Mouse (Mus musculus): ENCODE measurements around the gene Atp5b. TPM values are rescaled to one million over a fixed set of nuclear protein-coding genes. Genes with fewer than 3 reads are reported as not detected.

The Atp5b gene
- polyA plus RNA-seq, 1 experiment from 2014 or later: 2,117 TPM

- Histone ChIP-seq H3K36me3 (ENCODE audit: control insufficient read depth, insufficient read depth, low read length) (peaks cover 27% of the 10 kb centered on the region), H3K4me2 (ENCODE audit: low read depth, low read length) (no peak overlapping the region), H3K27me3 (ENCODE audit: control insufficient read depth, insufficient read depth, low read depth, low read length) (no peaks in the 10 kb centered on the region), H3K4me3 (ENCODE audit: low read length) (no peak overlapping the region), H3K9me3 (ENCODE audit: control insufficient read depth, low read length) (no peaks in the 10 kb centered on the region), H3K9ac (ENCODE audit: low read length) (no peak overlapping the region), H3K27ac (ENCODE audit: low read length) (no peak overlapping the region), H3K4me1 (replicated peaks; ENCODE audit: control insufficient read depth, insufficient read depth, low read length) (0 out of 2 replicates have a peak, but pooled peaks cover 3% of the 10 kb centered on the region)
- 85% methylated on average over 4 of the region's 4 CpGs for WGBS
- no peak for ATAC-seq (ENCODE audit: low read depth)
These were observed 27.2 kb downstream of the Atp5b start for GRCm38 (mm10) chr10:128110103-128110761.

GRCm38 (mm10) chr10:128111227-128111626 lies 28.2 kb downstream of the Atp5b start:
- peaks cover 35% of the 10 kb centered on the region for H3K36me3 ChIP-seq (ENCODE audit: control insufficient read depth, insufficient read depth, low read length)
- H3K27ac ChIP-seq (ENCODE audit: low read length): no peak overlapping the region
- H3K9ac ChIP-seq (ENCODE audit: low read length): no peak overlapping the region
- ATAC-seq (ENCODE audit: low read depth): no peak
- no peaks in the 10 kb centered on the region for H3K27me3 ChIP-seq (ENCODE audit: control insufficient read depth, insufficient read depth, low read depth, low read length)
- no peak overlapping the region for H3K4me3 ChIP-seq (ENCODE audit: low read length)
- no peak overlapping the region for H3K4me2 ChIP-seq (ENCODE audit: low read depth, low read length)
- H3K9me3 ChIP-seq (ENCODE audit: control insufficient read depth, low read length): no peaks in the 10 kb centered on the region
- H3K4me1 ChIP-seq (replicated peaks; ENCODE audit: control insufficient read depth, insufficient read depth, low read length): 0 out of 2 replicates have a peak, but pooled peaks cover 3% of the 10 kb centered on the region

DNA sequence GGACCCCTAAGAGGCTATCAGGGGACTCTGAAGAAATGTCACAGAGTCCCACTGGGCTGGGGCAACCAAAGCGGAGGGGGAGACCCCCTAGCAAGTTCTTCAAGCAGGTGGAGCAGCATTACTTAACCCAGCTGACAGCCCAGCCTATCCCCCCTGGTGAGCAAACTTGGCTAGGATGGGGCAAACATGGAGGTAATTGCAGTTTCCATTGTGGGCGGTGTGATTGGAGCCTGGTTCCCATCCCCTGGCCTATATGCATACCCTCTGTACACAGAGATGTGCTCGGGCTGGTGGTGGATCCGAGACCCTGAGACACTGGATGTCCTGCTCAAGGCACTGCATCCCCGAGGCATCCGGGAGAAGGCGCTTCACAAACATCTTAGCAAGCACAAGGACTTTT lies 40.8 kb downstream of the Atp5b start:
- WGBS: 89% methylated on average over 7 of the region's 7 CpGs
- peaks cover 60% of the 10 kb centered on the region for H3K36me3 ChIP-seq (ENCODE audit: control insufficient read depth, insufficient read depth, low read length)
- H3K4me3 ChIP-seq (ENCODE audit: low read length): no peak overlapping the region
- no peak overlapping the region for H3K4me2 ChIP-seq (ENCODE audit: low read depth, low read length)
- H3K9ac ChIP-seq (ENCODE audit: low read length): no peak overlapping the region
- no peaks in the 10 kb centered on the region for H3K27me3 ChIP-seq (ENCODE audit: control insufficient read depth, insufficient read depth, low read depth, low read length)
- ATAC-seq (ENCODE audit: low read depth): no peak
- H3K4me1 ChIP-seq (replicated peaks; ENCODE audit: control insufficient read depth, insufficient read depth, low read length): no peaks in the 10 kb centered on the region
- no peak overlapping the region for H3K27ac ChIP-seq (ENCODE audit: low read length)
- H3K9me3 ChIP-seq (ENCODE audit: control insufficient read depth, low read length): no peaks in the 10 kb centered on the region

GRCm38 (mm10) chr10:128124831-128125230 lies 41.8 kb downstream of the Atp5b start:
- H3K9me3 ChIP-seq (ENCODE audit: control insufficient read depth, low read length): no peaks in the 10 kb centered on the region
- H3K27me3 ChIP-seq (ENCODE audit: control insufficient read depth, insufficient read depth, low read depth, low read length): no peaks in the 10 kb centered on the region
- no peaks in the 10 kb centered on the region for H3K4me1 ChIP-seq (replicated peaks; ENCODE audit: control insufficient read depth, insufficient read depth, low read length)
- H3K36me3 ChIP-seq (ENCODE audit: control insufficient read depth, insufficient read depth, low read length): peaks cover 64% of the 10 kb centered on the region
- ATAC-seq (ENCODE audit: low read depth): no peak
- H3K27ac ChIP-seq (ENCODE audit: low read length): no peak overlapping the region
- no peak overlapping the region for H3K4me3 ChIP-seq (ENCODE audit: low read length)
- 92% methylated on average over 9 of the region's 9 CpGs for WGBS
- no peak overlapping the region for H3K4me2 ChIP-seq (ENCODE audit: low read depth, low read length)
- no peak overlapping the region for H3K9ac ChIP-seq (ENCODE audit: low read length)

DNA sequence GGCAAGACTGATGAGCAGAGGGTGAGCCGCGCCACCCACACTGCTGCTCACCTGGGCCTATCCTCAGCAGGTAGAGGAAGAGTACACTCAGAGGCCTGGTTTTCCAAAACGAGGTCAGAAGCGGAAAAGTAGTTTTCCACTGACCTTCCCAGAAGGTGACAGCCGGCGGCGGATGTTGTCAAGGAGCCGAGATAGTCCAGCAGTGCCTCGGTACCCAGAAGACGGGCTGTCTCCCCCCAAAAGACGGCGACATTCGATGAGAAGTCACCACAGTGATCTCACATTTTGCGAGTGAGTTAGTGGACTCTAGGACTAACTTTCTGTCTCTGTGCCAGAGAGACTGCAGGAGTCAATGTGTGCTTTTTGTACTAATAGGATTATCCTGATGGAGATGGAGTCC lies 42.9 kb downstream of the Atp5b start:
- no peak overlapping the region for H3K27ac ChIP-seq (ENCODE audit: low read length)
- no peak for ATAC-seq (ENCODE audit: low read depth)
- H3K36me3 ChIP-seq (ENCODE audit: control insufficient read depth, insufficient read depth, low read length): peaks cover 65% of the 10 kb centered on the region
- no peaks in the 10 kb centered on the region for H3K4me1 ChIP-seq (replicated peaks; ENCODE audit: control insufficient read depth, insufficient read depth, low read length)
- no peaks in the 10 kb centered on the region for H3K27me3 ChIP-seq (ENCODE audit: control insufficient read depth, insufficient read depth, low read depth, low read length)
- H3K4me2 ChIP-seq (ENCODE audit: low read depth, low read length): no peak overlapping the region
- 86% methylated on average over 14 of the region's 14 CpGs for WGBS
- H3K9ac ChIP-seq (ENCODE audit: low read length): no peak overlapping the region
- no peaks in the 10 kb centered on the region for H3K9me3 ChIP-seq (ENCODE audit: control insufficient read depth, low read length)
- H3K4me3 ChIP-seq (ENCODE audit: low read length): no peak overlapping the region

DNA sequence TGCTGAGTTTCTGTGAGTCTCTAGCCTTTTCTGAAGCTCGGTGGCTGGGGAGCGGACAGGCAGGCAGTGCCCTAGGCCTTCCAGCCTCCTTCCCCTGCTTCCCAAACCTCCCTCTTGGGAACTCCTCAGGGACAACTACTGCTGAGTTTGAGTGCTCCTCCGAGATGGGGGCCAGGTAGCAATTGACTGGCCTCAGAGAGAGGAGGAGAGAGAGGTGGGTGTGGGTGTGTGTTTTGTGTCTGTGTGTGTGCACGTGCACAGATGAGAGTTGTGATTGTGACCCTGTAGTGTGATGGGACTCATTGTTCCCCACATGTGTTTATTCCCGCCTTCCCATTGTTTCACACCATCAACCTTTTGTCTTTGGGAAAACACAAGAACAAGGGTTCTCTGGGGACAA lies 44.4 kb downstream of the Atp5b start:
- Histone ChIP-seq H3K27ac (ENCODE audit: low read length) (no peak overlapping the region), H3K27me3 (ENCODE audit: control insufficient read depth, insufficient read depth, low read depth, low read length) (no peaks in the 10 kb centered on the region), H3K36me3 (ENCODE audit: control insufficient read depth, insufficient read depth, low read length) (peaks cover 56% of the 10 kb centered on the region), H3K4me2 (ENCODE audit: low read depth, low read length) (no peak overlapping the region), H3K4me1 (replicated peaks; ENCODE audit: control insufficient read depth, insufficient read depth, low read length) (no peaks in the 10 kb centered on the region), H3K9ac (ENCODE audit: low read length) (no peak overlapping the region), H3K9me3 (ENCODE audit: control insufficient read depth, low read length) (no peaks in the 10 kb centered on the region), H3K4me3 (ENCODE audit: low read length) (no peak overlapping the region)
- WGBS: 71% methylated on average over 5 of the region's 5 CpGs
- no peak for ATAC-seq (ENCODE audit: low read depth)

GRCm38 (mm10) chr10:128128143-128128542 lies 45.1 kb downstream of the Atp5b start:
- Histone ChIP-seq H3K4me3 (ENCODE audit: low read length) (no peak overlapping the region), H3K27ac (ENCODE audit: low read length) (no peak overlapping the region), H3K27me3 (ENCODE audit: control insufficient read depth, insufficient read depth, low read depth, low read length) (no peaks in the 10 kb centered on the region), H3K9ac (ENCODE audit: low read length) (no peak overlapping the region), H3K9me3 (ENCODE audit: control insufficient read depth, low read length) (no peaks in the 10 kb centered on the region), H3K36me3 (ENCODE audit: control insufficient read depth, insufficient read depth, low read length) (peaks cover 53% of the 10 kb centered on the region), H3K4me1 (replicated peaks; ENCODE audit: control insufficient read depth, insufficient read depth, low read length) (no peaks in the 10 kb centered on the region), H3K4me2 (ENCODE audit: low read depth, low read length) (no peak overlapping the region)
- peak; percentile 39; the same call in 1 of the 2 replicates for ATAC-seq (ENCODE audit: low read depth)
- 76% methylated on average over 8 of the region's 8 CpGs for WGBS

DNA sequence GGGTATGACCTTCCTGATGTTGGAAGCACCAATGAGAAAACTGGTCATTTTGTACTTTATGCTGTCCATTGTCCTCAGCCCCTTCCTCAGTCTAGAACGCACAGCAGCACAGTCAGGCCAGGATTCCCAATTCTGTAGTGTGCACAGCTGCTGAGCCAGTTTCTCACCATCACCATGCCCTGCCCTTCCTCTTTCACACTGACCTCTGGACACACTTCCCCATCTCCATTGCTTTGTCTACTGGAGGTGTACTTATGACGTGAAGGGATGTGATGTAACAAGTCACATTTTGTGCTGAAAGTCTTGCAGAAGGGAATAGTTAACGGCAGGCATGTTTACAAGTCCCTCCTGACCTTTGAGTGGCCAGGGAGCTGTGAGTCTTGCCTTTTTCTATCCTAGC lies 48.2 kb downstream of the Atp5b start:
- ATAC-seq (ENCODE audit: low read depth): no peak
- peaks cover 32% of the 10 kb centered on the region for H3K36me3 ChIP-seq (ENCODE audit: control insufficient read depth, insufficient read depth, low read length)

GRCm38 (mm10) chr10:128131812-128132211 lies 48.7 kb downstream of the Atp5b start:
- no peak overlapping the region for H3K4me3 ChIP-seq (ENCODE audit: low read length)
- no peak overlapping the region for H3K9ac ChIP-seq (ENCODE audit: low read length)
- H3K4me1 ChIP-seq (replicated peaks; ENCODE audit: control insufficient read depth, insufficient read depth, low read length): no peaks in the 10 kb centered on the region
- peaks cover 28% of the 10 kb centered on the region for H3K36me3 ChIP-seq (ENCODE audit: control insufficient read depth, insufficient read depth, low read length)
- H3K9me3 ChIP-seq (ENCODE audit: control insufficient read depth, low read length): no peaks in the 10 kb centered on the region
- no peak for ATAC-seq (ENCODE audit: low read depth)
- H3K27ac ChIP-seq (ENCODE audit: low read length): no peak overlapping the region
- no peak overlapping the region for H3K4me2 ChIP-seq (ENCODE audit: low read depth, low read length)
- H3K27me3 ChIP-seq (ENCODE audit: control insufficient read depth, insufficient read depth, low read depth, low read length): no peaks in the 10 kb centered on the region

More for the DNA sequence above, 48.2 kb downstream of the Atp5b start:
- no peak overlapping the region for H3K4me3 ChIP-seq (ENCODE audit: low read length)
- 62% methylated on average over 3 of the region's 3 CpGs for WGBS
- no peak overlapping the region for H3K4me2 ChIP-seq (ENCODE audit: low read depth, low read length)
- no peak overlapping the region for H3K27ac ChIP-seq (ENCODE audit: low read length)
- no peaks in the 10 kb centered on the region for H3K9me3 ChIP-seq (ENCODE audit: control insufficient read depth, low read length)
- no peak overlapping the region for H3K9ac ChIP-seq (ENCODE audit: low read length)
- no peaks in the 10 kb centered on the region for H3K27me3 ChIP-seq (ENCODE audit: control insufficient read depth, insufficient read depth, low read depth, low read length)
- H3K4me1 ChIP-seq (replicated peaks; ENCODE audit: control insufficient read depth, insufficient read depth, low read length): no peaks in the 10 kb centered on the region
